Mouse (Mus musculus): ENCODE results near the gene Il1f5. TPM values are rescaled to one million over a fixed set of nuclear protein-coding genes. Genes with fewer than 3 reads are reported as not detected.

The Il1f5 gene
- total and polyA plus RNA-seq, 3 experiments = not detected

DNA sequence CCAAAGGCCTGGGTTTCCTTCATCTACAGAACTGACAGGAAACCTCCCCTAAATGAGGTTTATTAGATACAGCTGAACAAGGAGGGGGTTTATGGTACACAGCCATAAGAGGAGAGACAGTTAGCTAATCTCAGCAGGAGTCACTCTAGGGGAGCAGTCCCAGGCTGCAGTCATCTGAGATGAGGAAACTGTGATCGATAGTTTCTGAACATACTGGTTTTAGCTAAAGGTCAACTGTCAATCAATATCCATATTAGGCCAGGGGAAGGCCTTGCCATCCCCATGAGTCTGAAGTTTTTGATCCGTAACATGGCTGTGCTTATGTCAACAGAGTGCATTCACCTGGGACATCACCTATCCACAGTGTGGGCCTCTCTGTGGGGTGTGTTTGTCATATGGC lies 3.1 kb upstream of the Il1f5 start:
- Histone ChIP-seq H3K4me2 (ENCODE audit: insufficient read depth, low read depth, poor library complexity, severe bottlenecking) (no peak overlapping the region), H3K27me3 (replicated peaks) (no peaks in the 10 kb centered on the region), H3K4me3 (replicated peaks in 1 of 3; ENCODE audit: low read depth in 2 of 3, low read length in 2 of 3, poor library complexity in 1 of 3) (no peak overlapping the region), H3K4me1 (ENCODE audit: control insufficient read depth in 1 of 2, insufficient read depth in 2 of 2) (no peaks in the 10 kb centered on the region), H3K9me3 (replicated peaks; ENCODE audit: low read length) (no peaks in the 10 kb centered on the region), H3K9ac (ENCODE audit: insufficient read depth, low read depth) (no peak overlapping the region), H3K79me2 (replicated peaks; ENCODE audit: control insufficient read depth, extremely low read depth, insufficient read depth, poor library complexity, severe bottlenecking) (no peaks in the 10 kb centered on the region), H3K27ac (ENCODE audit: insufficient read depth, low read depth) (no peak overlapping the region), H3K36me3 (replicated peaks in 1 of 2; ENCODE audit: control insufficient read depth in 1 of 2, insufficient read depth in 1 of 2, low read length in 1 of 2) (no peaks in the 10 kb centered on the region)
- dilution Hi-C loops (cut with MboI; ENCODE audit: extremely low pct_ligation_motif_present, extremely low pct_unique_long_range_greater_than_20kb, low sequenced_read_pairs) = no loop called here
- in situ Hi-C loops (cut with MboI; ENCODE audit: low pct_ligation_motif_present, low pct_unique_long_range_greater_than_20kb, low sequenced_read_pairs) = no loop called here
- no peak for DNase-seq (ENCODE audit: extremely low read depth)
- TF ChIP-seq ZC3H11A (IDR thresholded peaks at IDR 0.05; ENCODE audit: low read depth, low read length) (no peak), ZMIZ1 (IDR thresholded peaks at IDR 0.05; ENCODE audit: low read depth, low read length) (no peak), E2F4 (IDR thresholded peaks at IDR 0.05; ENCODE audit: insufficient replicate concordance, low read depth, low read length) (no peak), ETS1 (conservative IDR thresholded peaks at IDR 0.05; ENCODE audit: low read depth, low read length) (no peak), KAT2A (IDR thresholded peaks at IDR 0.05; ENCODE audit: insufficient replicate concordance, low read length) (no peak), ZKSCAN1 (IDR thresholded peaks at IDR 0.05; ENCODE audit: borderline replicate concordance, low read depth, low read length) (no peak), CTCF (conservative IDR thresholded peaks at IDR 0.05 in 1 of 2, IDR thresholded peaks at IDR 0.05 in 1 of 2; ENCODE audit: low read depth in 2 of 2, low read length in 2 of 2) (no peak), MYC (IDR thresholded peaks at IDR 0.05; ENCODE audit: low read depth, low read length) (no peak), EP300 (IDR thresholded peaks at IDR 0.05; ENCODE audit: low read length) (no peak), IRF4 (IDR thresholded peaks at IDR 0.05; ENCODE audit: low read depth, low read length) (no peak), NELFE (IDR thresholded peaks at IDR 0.05; ENCODE audit: low read depth, low read length) (no peak), HCFC1 (IDR thresholded peaks at IDR 0.05; ENCODE audit: low read depth, low read length) (no peak), MAFK (IDR thresholded peaks at IDR 0.05; ENCODE audit: insufficient replicate concordance, low read length) (no peak), SIN3A (IDR thresholded peaks at IDR 0.05; ENCODE audit: low read length) (no peak), RCOR1 (conservative IDR thresholded peaks at IDR 0.05; ENCODE audit: low read depth, low read length) (no peak), ELF1 (IDR thresholded peaks at IDR 0.05; ENCODE audit: low read depth, low read length) (no peak), USF1 (IDR thresholded peaks at IDR 0.05; ENCODE audit: low read depth, low read length) (no peak), TCF12 (IDR thresholded peaks at IDR 0.05; ENCODE audit: low read depth, low read length) (no peak), MAZ (IDR thresholded peaks at IDR 0.05; ENCODE audit: low read depth, low read length) (no peak)

- no peaks in the 10 kb centered on the region for H3K79me2 ChIP-seq (replicated peaks; ENCODE audit: control insufficient read depth, extremely low read depth, insufficient read depth, poor library complexity, severe bottlenecking)
- in situ Hi-C loops (cut with MboI; ENCODE audit: low pct_ligation_motif_present, low pct_unique_long_range_greater_than_20kb, low sequenced_read_pairs) (no loop called here), dilution Hi-C loops (cut with MboI; ENCODE audit: extremely low pct_ligation_motif_present, extremely low pct_unique_long_range_greater_than_20kb, low sequenced_read_pairs) (no loop called here)
Measured at GRCm38 (mm10) chr2:24275146-24275545, 1.6 kb upstream of the Il1f5 start.

More at GRCm38 (mm10) chr2:24275146-24275545, 1.6 kb upstream of the Il1f5 start:
- H3K27ac ChIP-seq (ENCODE audit: insufficient read depth, low read depth) = no peak overlapping the region
- no peaks in the 10 kb centered on the region for H3K4me1 ChIP-seq (ENCODE audit: control insufficient read depth in 1 of 2, insufficient read depth in 2 of 2)
- no peak overlapping the region for H3K9ac ChIP-seq (ENCODE audit: insufficient read depth, low read depth)
- no peaks in the 10 kb centered on the region for H3K36me3 ChIP-seq (replicated peaks in 1 of 2; ENCODE audit: control insufficient read depth in 1 of 2, insufficient read depth in 1 of 2, low read length in 1 of 2)
- DNase-seq (ENCODE audit: extremely low read depth) = no peak
- H3K4me2 ChIP-seq (ENCODE audit: insufficient read depth, low read depth, poor library complexity, severe bottlenecking) = no peak overlapping the region
- no peak overlapping the region for H3K4me3 ChIP-seq (replicated peaks in 1 of 3; ENCODE audit: low read depth in 2 of 3, low read length in 2 of 3, poor library complexity in 1 of 3)
- no peaks in the 10 kb centered on the region for H3K27me3 ChIP-seq (replicated peaks)
- TF ChIP-seq ETS1 (conservative IDR thresholded peaks at IDR 0.05; ENCODE audit: low read depth, low read length) (no peak), MEF2A (IDR thresholded peaks at IDR 0.05; ENCODE audit: borderline replicate concordance, low read depth, low read length) (no peak)
- H3K9me3 ChIP-seq (replicated peaks; ENCODE audit: low read length) = no peaks in the 10 kb centered on the region
